Mouse (Mus musculus) embryonic facial prominence, embryonic 11.5 days (tissue): Measurements from ENCODE around the gene Myrfl. TPM values are rescaled to one million over a fixed set of nuclear protein-coding genes. Genes with fewer than 3 reads are reported as not detected.

Experiments
- ATAC-seq: fragments of 200-750 bp; cut with Nextera tagmentation; replicated peaks from 2 replicates; pipeline ENCODE4 v1.8.0; 2017; ENCODE audit warnings: low read depth; ENCODE audit not compliant: insufficient number of reproducible peaks, low FRiP score, low TSS enrichment
- DNase-seq: peaks from one replicate; pipeline ENCODE4 v3.0.0-alpha.2; 2015; ENCODE audit warnings: low spot score
- H3K27ac ChIP-seq: fragments of 300-500 bp; sonication (generic); replicated peaks from 2 replicates; pipeline ENCODE4 v1.5.1; 2014; ENCODE audit warnings: mild to moderate bottlenecking, low read depth, low read length, control low read depth
- H3K27me3 ChIP-seq: fragments of 300-500 bp; sonication (generic); 2 replicates; pipeline ENCODE4 v1.6.1; 2014; ENCODE audit warnings: mild to moderate bottlenecking, low read length, moderate library complexity, mixed read lengths; ENCODE audit not compliant: control insufficient read depth, insufficient read depth
- H3K36me3 ChIP-seq: fragments of 300-500 bp; sonication (generic); replicated peaks from 2 replicates; pipeline ENCODE4 v1.6.1; 2014; ENCODE audit warnings: low read depth, mild to moderate bottlenecking, low read length, moderate library complexity, mixed read lengths; ENCODE audit not compliant: control insufficient read depth, insufficient read depth
- H3K4me1 ChIP-seq: fragments of 300-500 bp; sonication (generic); 2 replicates; pipeline ENCODE4 v1.6.1; 2014; ENCODE audit warnings: low read length, mixed read lengths; ENCODE audit not compliant: control insufficient read depth, insufficient read depth
- H3K4me2 ChIP-seq: fragments of 300-500 bp; sonication (generic); 2 replicates; pipeline ENCODE4 v1.6.1; 2014; ENCODE audit warnings: low read depth, mild to moderate bottlenecking, control low read depth, low read length, moderate library complexity
- H3K4me3 ChIP-seq: fragments of 300-500 bp; sonication (generic); 2 replicates; pipeline ENCODE4 v1.5.1; 2014; ENCODE audit warnings: low read depth, low read length, control low read depth
- H3K9ac ChIP-seq: fragments of 300-500 bp; sonication (generic); replicated peaks from 2 replicates; pipeline ENCODE4 v1.6.1; 2014; ENCODE audit warnings: mild to moderate bottlenecking, control low read depth, low read length
- H3K9me3 ChIP-seq: fragments of 300-500 bp; sonication (generic); replicated peaks from 2 replicates; pipeline ENCODE4 v1.6.1; 2016; ENCODE audit warnings: mild to moderate bottlenecking, low read length, inconsistent platforms, mixed read lengths; ENCODE audit not compliant: control insufficient read depth
- WGBS: fragments of 180-500 bp; shearing (Covaris S2); extraction: QIAGEN DNeasy Blood & Tissue Kit; methylation state at CpG from one replicate; pipeline ENCODE4 v1.1.7; 2014; 5-methylcytosine and 5-hydroxymethylcytosine counted together
- polyA plus RNA-seq: library from polyadenylated mRNA; unstranded; fragments of >200 nt; fragmentation: Nextera tagmentation; extraction: Ambion mirVana; gene quantifications from 2 replicates; pipeline ENCODE4 v1.2.1, GENCODE M21; 2014

The Myrfl gene
- polyA plus RNA-seq, 1 experiment from 2014 or later: 0.18 TPM

GRCm38 (mm10) chr10:116727702-116728298 lies 168.9 kb downstream of the Myrfl start:
- H3K4me2 ChIP-seq: peak overlapping the region; percentile 17
- whole genome bisulfite sequencing: 24% methylated on average over 14 of the region's 14 CpGs

More at GRCm38 (mm10) chr10:116727702-116728298, 168.9 kb downstream of the Myrfl start:
- Histone ChIP-seq H3K9ac (peak overlapping the region; percentile 30; the same call in 1 of the 2 replicates), H3K36me3 (no peaks in the 10 kb centered on the region), H3K27ac (no peak overlapping the region), H3K4me3 (no peak overlapping the region), H3K9me3 (no peaks in the 10 kb centered on the region), H3K4me1 (no peaks in the 10 kb centered on the region), H3K27me3 (no peaks in the 10 kb centered on the region)
- ATAC-seq (no peak), DNase-seq (peak; percentile 35)

Other genes with a start within 250 kb of the Myrfl start
- 38.9 and 42.4 TPM in 2 replicates for gene Rab3ip, start 53.9 kb upstream of the Myrfl start, polyA plus RNA-seq
- not detected in 2 replicates for gene Gm10271, start 75.7 kb upstream of the Myrfl start, polyA plus RNA-seq
- gene Best3, start 89.4 kb upstream of the Myrfl start, polyA plus RNA-seq: 0.20 and 0.32 TPM in 2 replicates
- 0.33 TPM in 1 of 2 replicates, not detected in the other for gene Lrrc10, start 148.4 kb upstream of the Myrfl start, polyA plus RNA-seq
- 379 and 384 TPM in 2 replicates for gene Cct2, start 166.9 kb upstream of the Myrfl start, polyA plus RNA-seq